Mouse (Mus musculus) liver, embryonic 13.5 days (tissue): ENCODE data around the gene Zfp248. TPM values are rescaled to one million over a fixed set of nuclear protein-coding genes. Genes with fewer than 3 reads are reported as not detected.

Experiments
- microRNA-seq: library from miRNA; unstranded; fragments of <30 nt; microRNA quantifications from one replicate; pipeline ENCODE4, GENCODE M21; 2016
- polyA plus RNA-seq: library from polyadenylated mRNA; unstranded; fragments of >200 nt; fragmentation: Nextera tagmentation; extraction: Ambion mirVana; gene quantifications from 2 replicates; pipeline ENCODE4 v1.2.1, GENCODE M21; 2015

The Zfp248 gene
- polyA plus RNA-seq, 1 experiment from 2014 or later: 1.2 TPM

Small RNA genes within 50 kb of the gene (microRNA-seq; reads per million reads assigned to microRNA genes)
- gene Gm25953: not detected

Other genes with a start within 250 kb of the Zfp248 start
- 23.1 and 30.0 TPM in 2 replicates for gene Bms1, start 36.1 kb downstream of the Zfp248 start, polyA plus RNA-seq
- 1.1 and 1.3 TPM in 2 replicates for gene Zfp9, start 23.8 kb upstream of the Zfp248 start, polyA plus RNA-seq
- gene Ankrd26, start 106.7 kb upstream of the Zfp248 start, polyA plus RNA-seq: 8.0 and 9.0 TPM in 2 replicates